Mouse (Mus musculus) central nervous system, embryonic 14 days (tissue): Measurements from ENCODE around the gene Usp47. TPM values are rescaled to one million over a fixed set of nuclear protein-coding genes. Genes with fewer than 3 reads are reported as not detected.

Experiments used
- polyA plus RNA-seq: library from polyadenylated mRNA; depleted of rRNA; stranded (reverse); fragments of >200 nt; gene quantifications from 2 replicates; pipeline ENCODE4 v1.2.3, GENCODE M21; 2012; rRNA removed

Usp47 gene
- polyA plus RNA-seq: 63.9 and 70.8 TPM in 2 replicates

GRCm38 (mm10) chr7:112023150-112023600 lies at the start of gene Usp47:
Gene Usp47, plus strand, starts transcription at chr7:112023504.

DNA sequence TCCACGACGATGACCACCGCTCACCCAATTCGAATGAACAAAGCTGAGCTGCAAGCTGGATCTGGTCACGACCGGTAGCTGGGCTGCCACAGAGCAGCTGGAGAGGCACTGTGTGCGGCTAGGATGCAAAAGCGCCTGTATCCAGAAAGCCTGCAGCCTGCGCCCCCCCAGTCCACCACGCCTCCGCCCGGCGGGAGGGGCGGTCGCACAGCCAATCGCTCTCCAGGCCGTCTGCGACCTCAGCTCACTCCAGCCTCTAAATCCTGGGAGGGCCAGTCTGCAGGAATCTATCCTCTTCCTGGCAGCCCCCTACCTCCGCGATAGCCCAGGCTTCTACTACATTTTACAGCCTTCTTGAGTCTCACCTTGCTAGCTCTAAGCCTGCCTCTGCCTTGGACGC lies 135.6 kb downstream of the Usp47 start, which contains the start of gene Dkk3:
Dkk3 (minus strand) TSS at position 116 of the 400 bp plus-strand sequence.

Other genes with a start within 250 kb of the Usp47 start
- 9.3 and 14.0 TPM in 2 replicates for gene Galnt18, start 243.5 kb upstream of the Usp47 start, polyA plus RNA-seq
- gene Dkk3, start 135.6 kb downstream of the Usp47 start, polyA plus RNA-seq: 14.2 and 19.6 TPM in 2 replicates
- gene Mical2, start 202.4 kb downstream of the Usp47 start, polyA plus RNA-seq: 5.4 and 5.9 TPM in 2 replicates